Mouse (Mus musculus) hindbrain, embryonic 13.5 days (tissue): Measurements from ENCODE around the gene Ccdc183. TPM values are rescaled to one million over a fixed set of nuclear protein-coding genes. Genes with fewer than 3 reads are reported as not detected.

Experiments
- ATAC-seq: fragments of 200-750 bp; cut with Nextera tagmentation; 2 replicates; pipeline ENCODE4 v1.8.0; 2017; ENCODE audit warnings: moderate TSS enrichment; ENCODE audit not compliant: low FRiP score
- H3K27ac ChIP-seq: fragments of 300-500 bp; sonication (generic); 2 replicates; pipeline ENCODE4 v1.5.1; 2015; ENCODE audit warnings: inconsistent platforms, mild to moderate bottlenecking, moderate library complexity
- H3K27me3 ChIP-seq: fragments of 300-500 bp; sonication (generic); 2 replicates; pipeline ENCODE4 v1.6.1; 2015; ENCODE audit warnings: mild to moderate bottlenecking, inconsistent platforms
- H3K36me3 ChIP-seq: fragments of 300-500 bp; sonication (generic); 2 replicates; pipeline ENCODE4 v1.6.1; 2015; ENCODE audit warnings: mild to moderate bottlenecking, inconsistent platforms
- H3K4me1 ChIP-seq: fragments of 300-500 bp; sonication (generic); replicated peaks from 2 replicates; pipeline ENCODE4 v1.6.1; 2015; ENCODE audit warnings: inconsistent platforms
- H3K4me2 ChIP-seq: fragments of 300-500 bp; sonication (generic); 2 replicates; pipeline ENCODE4 v1.6.1; 2015; ENCODE audit warnings: inconsistent platforms, mild to moderate bottlenecking, moderate library complexity
- H3K4me3 ChIP-seq: fragments of 300-500 bp; sonication (generic); 2 replicates; pipeline ENCODE4 v1.5.1; 2015; ENCODE audit warnings: mild to moderate bottlenecking, inconsistent platforms
- H3K9ac ChIP-seq: fragments of 300-500 bp; sonication (generic); 2 replicates; pipeline ENCODE4 v1.6.1; 2015; ENCODE audit warnings: mild to moderate bottlenecking, inconsistent platforms
- H3K9me3 ChIP-seq: fragments of 300-500 bp; sonication (generic); 2 replicates; pipeline ENCODE4 v1.6.1; 2016; ENCODE audit warnings: inconsistent platforms
- WGBS: fragments of 180-500 bp; shearing (Covaris S2); methylation state at CpG from one replicate; pipeline ENCODE4 v1.1.7; 2015; 5-methylcytosine and 5-hydroxymethylcytosine counted together
- polyA plus RNA-seq: library from polyadenylated mRNA; unstranded; fragments of >200 nt; fragmentation: Nextera tagmentation; extraction: Ambion mirVana; gene quantifications from 2 replicates; pipeline ENCODE4 v1.2.1, GENCODE M21; 2015

Gene Ccdc183
- polyA plus RNA-seq, 1 experiment from 2014 or later, result 0.21 TPM

DNA sequence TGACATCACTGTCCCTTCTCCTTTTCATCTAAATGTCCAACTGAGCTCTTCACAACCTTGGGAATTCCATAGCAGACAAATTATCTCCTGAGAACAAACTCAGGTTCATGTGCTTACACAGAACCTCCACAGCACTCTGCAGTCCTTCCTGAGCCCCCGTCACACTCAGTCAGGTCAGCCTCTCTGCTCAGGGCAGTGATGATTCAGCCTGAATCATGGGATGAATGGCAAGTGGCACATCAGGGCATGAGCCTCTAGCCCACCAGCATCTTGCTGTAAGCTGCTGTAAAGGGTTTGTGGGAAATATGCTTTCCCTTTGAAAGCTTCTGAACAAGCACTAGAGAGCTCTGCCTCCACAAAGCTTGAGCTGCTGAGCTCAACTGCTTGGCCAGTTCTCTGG lies 18.7 kb downstream of the Ccdc183 start:
- no peak for ATAC-seq
- 100% methylated on average over 1 of the region's 1 CpGs for WGBS
- H3K9ac ChIP-seq, result no peak overlapping the region
- H3K9me3 ChIP-seq, result no peaks in the 10 kb centered on the region
- H3K4me3 ChIP-seq, result no peak overlapping the region
- H3K27me3 ChIP-seq, result no peaks in the 10 kb centered on the region
- H3K27ac ChIP-seq, result no peak overlapping the region
- H3K4me2 ChIP-seq, result no peak overlapping the region
- peaks cover 92% of the 10 kb centered on the region for H3K36me3 ChIP-seq
- no peaks in the 10 kb centered on the region for H3K4me1 ChIP-seq

- no peak overlapping the region for H3K9ac ChIP-seq
- no peaks in the 10 kb centered on the region for H3K9me3 ChIP-seq
- no peak overlapping the region for H3K27ac ChIP-seq
- WGBS, result 98% methylated on average over 5 of the region's 5 CpGs
- no peak overlapping the region for H3K4me3 ChIP-seq
- ATAC-seq, result no peak
- no peak overlapping the region for H3K4me2 ChIP-seq
- no peaks in the 10 kb centered on the region for H3K27me3 ChIP-seq
- H3K4me1 ChIP-seq, result no peaks in the 10 kb centered on the region
- H3K36me3 ChIP-seq, result peaks cover 95% of the 10 kb centered on the region
These were observed 20.5 kb downstream of the Ccdc183 start for GRCm38 (mm10) chr2:25596765-25597510.

DNA sequence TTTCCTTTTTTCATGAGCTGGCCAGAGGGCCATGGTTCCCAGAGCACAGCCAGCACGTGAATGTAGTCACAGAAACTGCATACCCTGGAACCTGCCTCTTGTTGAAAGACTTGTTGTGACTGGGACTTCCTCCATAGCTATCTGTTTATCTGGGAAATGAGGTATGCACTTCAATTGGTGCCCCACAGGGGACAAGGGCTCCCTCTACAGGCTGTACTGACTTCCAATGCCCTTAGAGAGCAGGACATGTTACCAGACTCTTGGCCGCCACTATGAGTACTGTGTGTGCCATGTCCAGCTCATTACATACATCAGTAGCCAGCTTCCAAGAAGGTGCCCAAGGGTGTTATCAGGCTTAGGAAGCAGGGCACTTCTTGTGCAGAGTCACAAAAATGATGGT lies 25.6 kb downstream of the Ccdc183 start:
- Histone ChIP-seq H3K4me3 (no peak overlapping the region), H3K27me3 (no peaks in the 10 kb centered on the region), H3K27ac (no peak overlapping the region), H3K4me1 (no peaks in the 10 kb centered on the region), H3K36me3 (peaks cover 90% of the 10 kb centered on the region), H3K9ac (no peak overlapping the region), H3K4me2 (no peak overlapping the region), H3K9me3 (no peaks in the 10 kb centered on the region)
- no peak for ATAC-seq
- WGBS, result 88% methylated on average over 2 of the region's 2 CpGs

GRCm38 (mm10) chr2:25588227-25588907 lies 29.1 kb downstream of the Ccdc183 start:
- WGBS, result 95% methylated on average over 8 of the region's 8 CpGs
- Histone ChIP-seq H3K4me1 (peaks cover 6% of the 10 kb centered on the region), H3K4me2 (no peak overlapping the region), H3K27me3 (no peaks in the 10 kb centered on the region), H3K27ac (no peak overlapping the region), H3K9me3 (no peaks in the 10 kb centered on the region), H3K36me3 (peaks cover 94% of the 10 kb centered on the region), H3K4me3 (no peak overlapping the region), H3K9ac (no peak overlapping the region)
- no peak for ATAC-seq

- no peaks in the 10 kb centered on the region for H3K9me3 ChIP-seq
- no peaks in the 10 kb centered on the region for H3K27me3 ChIP-seq
- H3K36me3 ChIP-seq, result peaks cover 87% of the 10 kb centered on the region
- H3K4me3 ChIP-seq, result no peak overlapping the region
- H3K4me1 ChIP-seq, result peaks cover 17% of the 10 kb centered on the region
- no peak for ATAC-seq
- H3K4me2 ChIP-seq, result no peak overlapping the region
- WGBS, result 89% methylated on average over 8 of the region's 8 CpGs
- no peak overlapping the region for H3K27ac ChIP-seq
- no peak overlapping the region for H3K9ac ChIP-seq
These were observed 30.2 kb downstream of the Ccdc183 start for GRCm38 (mm10) chr2:25587290-25587689.

DNA sequence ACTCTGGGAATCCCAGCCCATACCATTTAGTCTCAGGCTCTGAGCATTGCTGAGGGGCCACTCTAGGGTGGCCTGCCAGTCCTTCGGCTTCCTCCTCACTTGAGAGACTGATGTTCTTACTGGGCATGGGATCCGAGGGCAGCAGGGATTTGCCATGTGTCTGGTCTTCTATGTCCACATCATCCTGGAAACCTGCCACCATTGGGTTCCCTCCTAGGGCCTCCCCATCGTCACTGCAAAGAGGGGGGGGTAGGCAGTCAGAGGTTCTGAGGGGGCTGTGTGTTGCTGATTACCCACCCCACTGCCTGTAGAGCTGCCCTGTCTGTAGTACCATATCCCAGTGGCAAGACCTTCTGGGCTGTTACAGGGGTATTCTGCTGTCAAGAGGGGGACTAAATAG lies 31.9 kb downstream of the Ccdc183 start:
- 91% methylated on average over 3 of the region's 3 CpGs for WGBS
- Histone ChIP-seq H3K9ac (no peak overlapping the region), H3K27ac (no peak overlapping the region), H3K4me1 (peaks cover 32% of the 10 kb centered on the region), H3K36me3 (peaks cover 70% of the 10 kb centered on the region), H3K27me3 (peaks cover 4% of the 10 kb centered on the region), H3K4me3 (no peak overlapping the region), H3K4me2 (no peak overlapping the region), H3K9me3 (no peaks in the 10 kb centered on the region)
- ATAC-seq, result no peak

GRCm38 (mm10) chr2:25584856-25585255 lies 32.6 kb downstream of the Ccdc183 start:
- H3K9me3 ChIP-seq, result no peaks in the 10 kb centered on the region
- no peak overlapping the region for H3K27ac ChIP-seq
- no peak overlapping the region for H3K4me3 ChIP-seq
- no peak overlapping the region for H3K9ac ChIP-seq
- ATAC-seq, result no peak
- 86% methylated on average over 4 of the region's 4 CpGs for WGBS
- peaks cover 63% of the 10 kb centered on the region for H3K36me3 ChIP-seq
- peaks cover 39% of the 10 kb centered on the region for H3K4me1 ChIP-seq
- H3K4me2 ChIP-seq, result no peak overlapping the region
- peaks cover 11% of the 10 kb centered on the region for H3K27me3 ChIP-seq

- ATAC-seq, result no peak
- peaks cover 46% of the 10 kb centered on the region for H3K4me1 ChIP-seq
- peaks cover 57% of the 10 kb centered on the region for H3K36me3 ChIP-seq
- H3K27me3 ChIP-seq, result peaks cover 18% of the 10 kb centered on the region
- no peak overlapping the region for H3K4me3 ChIP-seq
- no peak overlapping the region for H3K27ac ChIP-seq
- 93% methylated on average over 3 of the region's 3 CpGs for WGBS
- no peak overlapping the region for H3K9ac ChIP-seq
- H3K4me2 ChIP-seq, result no peak overlapping the region
- H3K9me3 ChIP-seq, result no peaks in the 10 kb centered on the region
These were observed 33.3 kb downstream of the Ccdc183 start for GRCm38 (mm10) chr2:25584152-25584551.

- Histone ChIP-seq H3K27ac (peak overlapping the region; percentile 65), H3K4me2 (no peak overlapping the region), H3K9ac (peak overlapping the region; percentile 43; the same call in 1 of the 2 replicates), H3K9me3 (no peaks in the 10 kb centered on the region), H3K4me3 (no peak overlapping the region), H3K36me3 (peaks cover 53% of the 10 kb centered on the region), H3K27me3 (peaks cover 24% of the 10 kb centered on the region), H3K4me1 (peaks cover 52% of the 10 kb centered on the region)
- 79% methylated on average over 4 of the region's 4 CpGs for WGBS
- no peak for ATAC-seq
These were observed 33.9 kb downstream of the Ccdc183 start for GRCm38 (mm10) chr2:25583571-25583970.

DNA sequence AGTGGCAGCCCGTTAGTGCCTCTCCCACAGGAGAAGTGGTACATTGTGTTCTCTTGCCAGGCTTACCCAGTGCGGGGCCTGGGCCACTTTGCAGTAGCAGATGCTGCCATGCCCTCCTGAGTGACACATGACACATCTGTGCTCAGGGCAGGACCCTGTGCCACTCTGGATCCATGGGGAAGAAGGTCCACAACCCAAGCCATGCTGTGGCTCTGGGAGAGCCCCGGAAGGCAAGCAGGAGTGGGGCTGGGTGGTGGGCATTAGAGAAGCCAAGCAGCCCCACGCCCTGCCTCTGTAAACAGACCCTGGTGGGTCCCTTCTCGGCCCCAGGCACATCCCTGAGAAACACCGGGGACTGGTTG lies 34.4 kb downstream of the Ccdc183 start:
- WGBS, result 74% methylated on average over 6 of the region's 6 CpGs
- Histone ChIP-seq H3K4me1 (peaks cover 57% of the 10 kb centered on the region), H3K27me3 (peaks cover 29% of the 10 kb centered on the region), H3K9me3 (no peaks in the 10 kb centered on the region), H3K27ac (peak overlapping the region; percentile 65), H3K4me3 (no peak overlapping the region), H3K4me2 (no peak overlapping the region), H3K36me3 (peaks cover 49% of the 10 kb centered on the region), H3K9ac (peak overlapping the region; percentile 43; the same call in 1 of the 2 replicates)
- no peak for ATAC-seq

- WGBS, result 42% methylated on average over 12 of the region's 12 CpGs
- Histone ChIP-seq H3K9ac (peak overlapping the region; percentile 43; the same call in 1 of the 2 replicates), H3K4me2 (no peak overlapping the region)
These were observed 34.9 kb downstream of the Ccdc183 start for GRCm38 (mm10) chr2:25582466-25583119.

DNA sequence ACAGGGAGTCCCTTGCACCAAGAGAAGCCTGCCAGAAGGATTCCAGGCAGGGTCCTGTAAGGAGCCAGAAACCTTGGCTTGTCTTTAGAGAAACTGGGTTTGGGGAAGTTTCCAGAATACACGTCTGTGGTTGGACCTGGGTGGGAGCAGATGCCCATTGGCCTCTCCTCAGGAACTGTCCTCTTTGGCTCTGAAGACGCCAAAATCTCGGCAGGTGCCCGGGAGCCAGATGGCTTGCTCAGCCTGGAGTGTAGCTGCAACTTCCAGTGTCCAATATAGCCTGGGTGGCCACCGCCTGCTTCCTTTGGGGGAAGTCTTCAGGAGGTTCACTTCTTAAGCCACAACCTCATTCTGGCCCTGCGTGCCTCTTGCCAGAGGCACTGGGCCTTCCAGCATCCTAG lies 35.6 kb downstream of the Ccdc183 start:
- peak overlapping the region; percentile 65 for H3K27ac ChIP-seq
- peaks cover 41% of the 10 kb centered on the region for H3K27me3 ChIP-seq
- ATAC-seq, result no peak; the same call in 1 of the 2 replicates
- peak overlapping the region; percentile 39; the same call in 1 of the 2 replicates for H3K9ac ChIP-seq
- 31% methylated on average over 6 of the region's 6 CpGs for WGBS
- no peaks in the 10 kb centered on the region for H3K9me3 ChIP-seq
- H3K4me1 ChIP-seq, result peaks cover 68% of the 10 kb centered on the region
- H3K4me2 ChIP-seq, result peak overlapping the region; percentile 65; the same call in 1 of the 2 replicates
- no peak overlapping the region; the same call in 1 of the 2 replicates for H3K4me3 ChIP-seq
- peaks cover 38% of the 10 kb centered on the region for H3K36me3 ChIP-seq

More at GRCm38 (mm10) chr2:25582466-25583119, 34.9 kb downstream of the Ccdc183 start:
- Histone ChIP-seq H3K27me3 (peaks cover 34% of the 10 kb centered on the region), H3K4me1 (peaks cover 62% of the 10 kb centered on the region), H3K9me3 (no peaks in the 10 kb centered on the region), H3K4me3 (no peak overlapping the region), H3K36me3 (peaks cover 44% of the 10 kb centered on the region), H3K27ac (peak overlapping the region; percentile 65)
- peak; percentile 14; the same call in 1 of the 2 replicates for ATAC-seq
